Mouse (Mus musculus): Measurements from ENCODE around the gene Sardh. TPM values are rescaled to one million over a fixed set of nuclear protein-coding genes. Genes with fewer than 3 reads are reported as not detected.
A peak's percentile ranks its signal among the peaks of the same experiment; 100 is the strongest.

Sardh gene
- total RNA-seq (2017) = not detected in 2 replicates

DNA sequence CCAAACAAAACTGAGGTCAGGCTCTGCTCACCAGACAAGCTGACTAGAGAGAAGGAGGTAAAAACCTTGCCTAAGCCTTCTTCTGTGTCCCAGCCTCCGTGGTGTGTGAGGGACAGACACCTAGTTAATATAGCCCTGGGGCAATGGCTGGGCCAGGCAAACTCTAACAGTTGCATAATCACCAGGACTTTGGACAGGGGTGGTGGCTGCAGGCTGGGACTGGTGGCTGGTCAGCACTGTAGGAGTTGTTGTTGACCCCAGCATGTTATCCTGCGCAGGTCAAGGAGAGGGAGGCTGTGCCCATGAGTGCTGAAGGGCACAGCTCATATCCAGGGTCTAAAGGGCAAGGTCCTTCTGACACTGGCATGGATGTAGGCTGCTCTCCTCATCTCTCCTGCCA is at the start of gene Sardh:
Gene Sardh (minus strand): TSS at position 127 of the 400 bp plus-strand sequence.
- ATAC-seq (replicated peaks in 1 of 2; ENCODE audit: insufficient read depth in 1 of 2, low FRiP score in 2 of 2, low TSS enrichment in 1 of 2, low read depth in 1 of 2, poor library complexity in 2 of 2, severe bottlenecking in 2 of 2) = no peak

DNA sequence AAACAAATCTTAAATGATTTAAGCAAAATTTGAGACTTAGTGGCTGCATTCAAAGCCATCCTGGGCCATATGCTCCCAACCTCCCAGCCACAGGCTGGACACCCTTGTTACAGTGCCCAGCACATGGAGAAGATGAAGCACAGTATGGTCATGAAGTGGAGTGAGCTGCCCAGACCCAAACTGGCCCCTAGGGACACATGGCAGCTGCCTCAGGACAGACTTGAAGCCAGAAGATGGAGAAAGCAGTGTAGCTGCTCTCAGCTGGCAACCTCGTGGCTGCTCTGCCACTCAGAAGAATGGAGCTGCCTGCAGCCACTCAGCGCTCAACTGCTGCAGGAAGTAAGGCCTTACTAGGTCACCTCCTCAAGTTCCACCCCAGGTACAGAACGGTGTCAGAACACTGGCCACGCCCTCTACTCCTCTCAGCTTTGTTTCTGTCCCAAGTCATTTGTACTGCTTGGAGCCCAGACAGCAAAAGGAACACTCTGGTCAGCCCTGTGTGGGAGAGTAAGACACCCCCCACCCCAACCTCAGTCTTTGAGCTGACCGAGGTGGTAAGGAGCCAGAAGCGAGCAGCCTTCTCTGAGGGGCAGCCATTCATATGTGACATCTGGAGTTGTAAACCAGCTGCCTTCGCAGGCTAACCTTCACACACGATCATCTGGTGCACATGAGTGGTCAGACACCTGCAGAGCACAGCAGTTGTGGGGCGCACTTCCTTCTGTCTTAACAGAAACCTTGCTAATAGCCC is 48.7 kb upstream of the Sardh start:
- ATAC-seq (replicated peaks in 1 of 2; ENCODE audit: insufficient read depth in 1 of 2, low FRiP score in 2 of 2, low TSS enrichment in 1 of 2, low read depth in 1 of 2, poor library complexity in 2 of 2, severe bottlenecking in 2 of 2) = no peak

DNA sequence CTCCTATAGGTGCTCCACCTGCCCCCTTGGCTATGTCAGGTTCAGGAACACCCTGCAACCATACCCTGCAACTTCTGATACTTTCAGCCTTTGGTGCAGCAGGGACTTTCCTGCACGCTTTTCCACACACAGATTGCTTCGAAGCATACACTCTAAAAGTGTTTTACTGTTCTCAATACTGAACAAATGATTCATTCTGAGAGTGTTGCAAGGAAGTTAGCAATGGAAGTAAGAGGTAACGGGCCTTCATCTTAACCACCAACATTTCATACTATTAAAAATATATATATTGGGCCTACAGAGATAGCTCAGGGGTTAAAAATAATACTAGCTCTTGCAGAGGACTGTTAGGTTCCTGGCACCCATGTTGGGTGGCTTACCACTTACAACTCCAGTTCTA is 46.6 kb upstream of the Sardh start:
- no peak for ATAC-seq (replicated peaks in 1 of 2; ENCODE audit: insufficient read depth in 1 of 2, low FRiP score in 2 of 2, low TSS enrichment in 1 of 2, low read depth in 1 of 2, poor library complexity in 2 of 2, severe bottlenecking in 2 of 2)

DNA sequence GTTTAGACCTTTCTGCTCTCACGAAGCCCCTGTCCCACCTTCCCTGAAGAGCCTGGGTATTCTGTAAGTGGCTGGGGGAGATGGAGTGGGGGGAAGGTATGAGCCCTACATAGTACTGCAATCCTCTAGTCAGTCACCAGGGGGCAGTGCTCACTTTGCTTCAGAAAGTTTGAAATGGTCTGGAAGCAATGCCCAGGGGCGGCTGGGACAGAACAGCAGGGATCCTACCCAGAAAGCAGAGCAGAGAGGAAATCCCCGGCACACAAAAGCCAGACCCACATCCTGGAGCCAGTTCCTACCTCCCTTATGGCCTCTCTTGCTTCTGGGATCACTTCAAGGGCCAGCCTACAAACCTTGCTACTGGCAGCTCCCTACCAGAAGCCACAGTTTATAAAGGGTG is 40.9 kb upstream of the Sardh start:
- peak; percentile 65 to 79; a peak in 3 of 4 replicates for ATAC-seq (replicated peaks in 1 of 2; ENCODE audit: insufficient read depth in 1 of 2, low FRiP score in 2 of 2, low TSS enrichment in 1 of 2, low read depth in 1 of 2, poor library complexity in 2 of 2, severe bottlenecking in 2 of 2)

DNA sequence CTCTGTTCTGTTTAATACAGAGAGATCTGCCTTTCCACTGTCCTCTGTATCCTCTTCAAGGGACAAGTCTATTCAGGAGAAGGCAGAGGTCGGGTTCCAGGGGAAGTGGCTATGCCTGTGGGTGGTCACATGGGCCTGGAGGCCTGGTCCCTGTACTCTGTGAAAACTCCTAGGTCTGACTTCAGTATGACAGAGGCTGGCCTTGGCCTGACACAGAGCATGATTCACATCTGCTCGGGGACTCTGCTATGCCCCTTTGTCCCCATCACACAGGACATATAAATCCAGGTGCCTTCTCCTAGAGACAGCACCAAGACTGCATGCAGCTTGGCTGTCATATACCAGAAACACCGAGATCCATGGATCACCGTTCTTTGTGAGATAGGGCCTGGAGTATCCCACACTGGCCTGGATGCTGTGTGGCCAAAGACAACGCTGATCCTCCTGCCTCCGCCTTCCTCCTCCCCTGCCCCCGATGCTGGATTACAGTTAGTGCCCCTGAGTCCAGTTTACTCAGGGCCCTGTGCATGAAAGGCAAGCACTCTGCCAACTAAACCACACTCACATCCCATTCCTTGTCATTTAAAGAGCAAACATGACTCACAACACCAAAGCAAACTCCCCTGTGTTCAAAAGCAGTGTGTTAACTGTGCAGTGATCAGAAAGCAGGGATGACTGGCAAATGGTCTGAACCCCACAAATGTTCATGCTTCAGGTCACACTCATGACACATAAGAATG is 39.0 kb upstream of the Sardh start:
- ATAC-seq (replicated peaks in 1 of 2; ENCODE audit: insufficient read depth in 1 of 2, low FRiP score in 2 of 2, low TSS enrichment in 1 of 2, low read depth in 1 of 2, poor library complexity in 2 of 2, severe bottlenecking in 2 of 2) = no peak

DNA sequence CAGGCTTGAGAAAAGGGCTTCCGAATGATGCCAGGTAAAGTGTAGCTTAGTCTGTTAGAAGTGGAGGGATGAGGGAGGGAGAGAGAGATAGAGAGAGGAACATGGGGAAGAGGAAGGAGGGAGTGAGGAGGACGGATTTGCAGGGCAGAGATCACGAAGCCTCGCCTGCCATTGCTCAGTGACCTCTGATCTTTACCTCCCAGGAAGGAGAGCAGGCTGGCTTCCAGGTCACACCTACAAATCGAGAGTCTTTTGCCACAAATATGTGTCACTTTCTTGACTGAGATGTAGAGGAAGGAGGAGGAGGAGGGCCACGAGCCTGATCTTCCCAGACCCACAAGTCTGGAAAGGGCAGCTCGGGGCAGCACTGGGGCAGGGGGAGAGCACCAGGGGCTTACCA is 36.3 kb upstream of the Sardh start:
- ATAC-seq (replicated peaks in 1 of 2; ENCODE audit: insufficient read depth in 1 of 2, low FRiP score in 2 of 2, low TSS enrichment in 1 of 2, low read depth in 1 of 2, poor library complexity in 2 of 2, severe bottlenecking in 2 of 2) = no peak

DNA sequence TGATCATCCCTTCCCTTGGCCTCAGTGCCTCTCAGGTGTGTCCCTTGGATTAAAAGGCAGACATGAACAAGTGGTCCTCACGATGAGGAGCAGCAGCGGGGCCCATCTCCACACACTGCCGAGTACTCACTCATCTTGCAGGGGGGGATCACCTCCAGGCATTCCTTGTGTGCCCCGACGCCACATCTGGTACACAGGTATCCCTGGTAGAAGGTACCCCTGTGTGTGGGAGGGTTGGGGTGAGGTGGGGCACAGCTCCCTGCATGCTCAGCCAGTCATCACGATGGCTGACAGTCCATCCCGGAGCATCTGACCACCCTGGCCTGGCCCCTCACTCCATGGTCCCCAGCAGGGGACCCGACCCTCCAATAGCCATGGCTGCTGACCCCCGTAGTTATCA is 33.6 kb upstream of the Sardh start:
- no peak for ATAC-seq (replicated peaks in 1 of 2; ENCODE audit: insufficient read depth in 1 of 2, low FRiP score in 2 of 2, low TSS enrichment in 1 of 2, low read depth in 1 of 2, poor library complexity in 2 of 2, severe bottlenecking in 2 of 2)

DNA sequence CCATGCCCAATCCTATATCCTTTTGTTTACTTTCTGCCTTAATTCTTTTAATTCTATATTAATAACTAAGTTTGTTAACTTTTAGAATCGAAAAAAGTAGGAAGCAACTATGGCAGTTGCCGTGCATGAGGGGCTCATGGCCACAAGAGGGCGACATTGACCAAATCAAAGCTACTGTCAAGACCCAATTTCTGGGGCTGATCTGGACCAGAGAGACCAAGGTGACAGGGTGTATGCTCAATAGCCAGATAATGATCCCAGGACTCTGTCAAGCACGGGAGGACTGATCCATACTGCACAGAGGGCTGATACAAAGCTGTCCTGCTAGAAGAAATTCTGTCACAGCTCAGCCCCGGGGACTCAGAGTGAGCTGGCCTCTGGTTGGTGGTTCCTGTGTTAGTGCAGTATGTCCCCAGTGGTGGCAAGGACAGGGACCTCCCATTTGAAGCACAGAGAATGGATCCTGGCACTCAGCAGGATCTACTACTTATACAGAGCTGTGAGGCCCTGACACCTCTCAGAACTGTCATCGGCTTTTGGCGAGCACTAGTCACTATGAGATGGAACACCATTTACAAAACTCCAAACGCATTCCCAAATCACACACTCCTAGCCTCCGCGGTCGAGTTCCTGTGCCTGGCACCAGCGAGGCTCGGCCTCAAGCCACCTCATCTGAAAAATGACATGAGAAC is 32.9 kb upstream of the Sardh start:
- ATAC-seq (replicated peaks in 1 of 2; ENCODE audit: insufficient read depth in 1 of 2, low FRiP score in 2 of 2, low TSS enrichment in 1 of 2, low read depth in 1 of 2, poor library complexity in 2 of 2, severe bottlenecking in 2 of 2) = peak; percentile 64 to 76; a peak in 2 of 4 replicates

DNA sequence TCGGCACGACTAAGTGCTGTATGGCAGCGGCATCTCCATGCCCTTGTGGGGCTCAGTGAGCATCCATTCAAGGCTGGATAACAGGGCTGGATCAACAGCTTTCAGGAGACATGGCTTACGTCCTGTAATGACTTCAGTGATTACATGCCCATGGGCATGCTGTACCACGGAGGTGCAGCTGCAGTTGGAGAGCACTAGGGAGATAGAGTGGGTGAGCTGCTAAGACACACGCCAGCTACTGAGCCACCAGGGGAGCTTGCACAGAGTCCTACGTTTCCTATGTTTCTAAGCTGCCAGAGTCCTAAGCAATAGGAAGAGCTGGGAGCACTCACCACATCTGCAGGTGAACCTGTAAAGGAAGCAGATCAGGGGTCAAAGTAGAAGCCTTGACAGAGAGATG is 30.7 kb upstream of the Sardh start:
- no peak for ATAC-seq (replicated peaks in 1 of 2; ENCODE audit: insufficient read depth in 1 of 2, low FRiP score in 2 of 2, low TSS enrichment in 1 of 2, low read depth in 1 of 2, poor library complexity in 2 of 2, severe bottlenecking in 2 of 2)

DNA sequence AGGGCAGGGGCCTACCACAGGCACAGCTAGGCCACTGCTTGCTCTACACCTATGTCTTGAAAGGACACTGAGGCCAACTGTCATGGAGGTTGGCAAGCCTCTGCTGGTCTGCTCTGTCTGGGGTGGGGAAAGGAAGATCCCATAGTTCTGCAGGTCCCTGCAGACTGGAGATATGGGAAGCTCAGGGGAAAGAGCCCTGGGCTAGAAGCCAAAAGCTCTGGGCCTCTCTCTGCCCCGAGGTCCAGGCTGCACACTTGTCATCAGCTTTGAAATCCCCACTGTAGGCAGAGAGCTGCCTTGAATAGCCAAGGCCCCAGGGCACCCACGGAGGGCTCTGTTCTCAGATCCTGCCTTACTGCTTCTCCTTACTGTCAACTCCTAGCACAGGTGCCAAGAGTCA is 20.2 kb upstream of the Sardh start:
- no peak for ATAC-seq (replicated peaks in 1 of 2; ENCODE audit: insufficient read depth in 1 of 2, low FRiP score in 2 of 2, low TSS enrichment in 1 of 2, low read depth in 1 of 2, poor library complexity in 2 of 2, severe bottlenecking in 2 of 2)

DNA sequence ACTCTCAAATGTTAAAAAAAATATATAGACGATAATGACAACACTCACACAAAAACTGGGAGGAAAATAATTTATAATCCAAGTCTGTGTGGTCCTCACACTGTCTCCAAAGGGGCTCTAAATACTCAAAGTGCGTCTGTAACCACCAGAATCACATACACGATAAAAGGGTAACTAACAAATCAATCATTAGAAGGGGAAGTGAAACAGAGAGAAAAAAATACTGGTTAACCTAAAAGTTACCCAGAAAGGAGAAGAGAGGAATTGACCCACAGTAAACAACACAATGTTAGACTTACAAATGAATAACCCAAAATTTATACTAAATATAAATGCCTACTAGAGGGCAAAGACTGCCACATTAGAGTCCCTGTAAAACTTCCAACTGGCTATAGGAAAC is 17.7 kb upstream of the Sardh start:
- ATAC-seq (replicated peaks in 1 of 2; ENCODE audit: insufficient read depth in 1 of 2, low FRiP score in 2 of 2, low TSS enrichment in 1 of 2, low read depth in 1 of 2, poor library complexity in 2 of 2, severe bottlenecking in 2 of 2) = peak in 1 of 2 experiments; percentile 47; a peak in 2 of 4 replicates

DNA sequence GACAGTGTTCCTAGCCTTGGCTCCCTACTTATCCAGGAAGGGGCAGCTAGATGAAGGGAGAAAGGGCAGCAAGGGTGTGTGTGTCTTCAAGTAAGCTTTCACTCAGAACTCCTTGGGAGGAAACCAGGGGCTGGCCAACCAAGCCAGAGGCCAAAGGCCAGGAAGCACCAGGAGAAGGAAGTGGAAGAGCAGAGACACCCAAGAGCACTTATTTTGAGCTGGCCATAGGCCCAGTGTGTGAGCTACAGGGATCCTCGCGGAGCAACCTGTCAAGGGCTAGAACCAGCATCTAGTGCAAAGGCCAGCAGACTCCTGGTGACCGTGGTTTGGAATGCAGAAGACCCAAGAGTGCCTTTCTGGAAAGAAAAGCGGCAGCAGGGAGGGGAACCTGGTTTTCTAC is 14.8 kb upstream of the Sardh start:
- ATAC-seq (replicated peaks in 1 of 2; ENCODE audit: insufficient read depth in 1 of 2, low FRiP score in 2 of 2, low TSS enrichment in 1 of 2, low read depth in 1 of 2, poor library complexity in 2 of 2, severe bottlenecking in 2 of 2) = no peak

DNA sequence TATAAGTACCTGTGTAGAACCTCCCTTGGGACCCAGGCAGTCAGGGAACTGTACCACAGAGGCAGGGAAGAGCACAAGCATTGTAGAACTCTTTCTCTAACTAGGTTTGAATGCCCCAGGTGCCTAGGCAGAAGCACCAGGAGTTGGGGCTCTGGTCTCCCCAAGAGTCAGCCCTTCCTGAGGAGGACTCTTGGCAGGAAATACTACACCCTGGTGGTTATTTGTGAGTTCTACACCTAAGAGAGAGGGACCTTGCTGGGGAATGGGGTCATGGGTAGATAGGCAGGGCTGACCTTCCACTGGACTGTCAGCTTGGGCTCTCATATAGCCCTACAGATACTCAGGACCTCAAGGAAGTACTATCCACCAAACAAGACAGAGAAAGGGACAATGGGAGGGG is 3.3 kb upstream of the Sardh start:
- ATAC-seq (replicated peaks in 1 of 2; ENCODE audit: insufficient read depth in 1 of 2, low FRiP score in 2 of 2, low TSS enrichment in 1 of 2, low read depth in 1 of 2, poor library complexity in 2 of 2, severe bottlenecking in 2 of 2) = 0 out of 4 replicates have a peak, but pooled peaks of 1 of the 2 experiments have one; percentile 32

DNA sequence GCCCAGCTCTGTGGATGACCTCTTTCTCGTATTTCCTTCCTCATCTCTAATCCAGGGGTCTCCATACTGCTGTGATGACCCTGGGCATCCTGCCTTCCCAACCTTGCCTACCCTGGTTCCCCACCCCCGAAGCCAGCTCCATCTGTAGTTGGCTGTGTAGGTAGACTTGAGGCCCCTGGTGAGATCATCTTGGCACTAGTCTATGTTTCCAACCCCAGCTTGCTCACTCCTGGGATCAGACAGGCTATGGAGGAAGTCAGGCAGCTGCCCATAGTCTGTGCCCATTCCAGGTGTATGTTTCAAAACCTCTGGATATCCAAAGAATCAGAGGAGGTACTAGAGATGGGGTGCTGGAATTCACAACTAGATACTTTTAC is 662 bp downstream of the Sardh start:
- ATAC-seq (replicated peaks in 1 of 2; ENCODE audit: insufficient read depth in 1 of 2, low FRiP score in 2 of 2, low TSS enrichment in 1 of 2, low read depth in 1 of 2, poor library complexity in 2 of 2, severe bottlenecking in 2 of 2) = no peak

DNA sequence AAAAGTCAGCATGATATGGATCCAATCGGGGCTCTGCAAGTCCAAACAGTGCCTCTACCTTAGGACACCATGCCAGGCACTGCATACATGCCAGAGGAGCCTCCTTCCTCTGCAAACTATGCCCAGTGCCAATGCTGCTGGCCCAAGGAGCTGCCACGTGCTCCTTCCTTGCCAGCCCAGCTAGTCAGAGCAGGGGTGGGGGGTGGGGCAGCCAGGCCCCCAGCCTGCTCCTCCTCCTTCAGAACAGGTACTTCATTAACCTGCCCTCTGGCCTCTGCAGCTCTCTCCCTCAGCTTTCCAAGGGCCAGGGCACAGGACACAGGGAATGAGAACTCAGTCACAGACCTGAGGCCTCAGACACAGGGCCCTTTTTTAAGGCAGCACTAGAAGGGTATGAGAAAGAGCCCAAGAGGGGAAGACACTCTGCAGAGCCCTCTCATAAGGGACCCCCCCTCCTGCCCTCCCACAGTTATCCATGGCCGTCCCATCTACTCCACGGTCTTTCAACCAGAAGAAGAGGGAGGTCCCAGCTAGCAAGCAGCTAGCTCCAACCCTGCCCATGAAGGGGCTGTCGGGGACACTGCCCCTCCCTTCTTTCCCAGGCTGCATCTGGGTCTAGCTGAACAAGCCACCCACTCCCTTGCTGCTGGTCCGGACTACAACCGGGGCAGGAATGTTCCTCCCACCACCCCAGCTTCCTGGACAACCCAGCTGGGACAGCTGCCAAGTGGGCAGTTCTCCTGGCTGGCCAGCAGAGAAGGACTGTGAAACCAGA is 1.2 kb downstream of the Sardh start:
- no peak for ATAC-seq (replicated peaks in 1 of 2; ENCODE audit: insufficient read depth in 1 of 2, low FRiP score in 2 of 2, low TSS enrichment in 1 of 2, low read depth in 1 of 2, poor library complexity in 2 of 2, severe bottlenecking in 2 of 2)

DNA sequence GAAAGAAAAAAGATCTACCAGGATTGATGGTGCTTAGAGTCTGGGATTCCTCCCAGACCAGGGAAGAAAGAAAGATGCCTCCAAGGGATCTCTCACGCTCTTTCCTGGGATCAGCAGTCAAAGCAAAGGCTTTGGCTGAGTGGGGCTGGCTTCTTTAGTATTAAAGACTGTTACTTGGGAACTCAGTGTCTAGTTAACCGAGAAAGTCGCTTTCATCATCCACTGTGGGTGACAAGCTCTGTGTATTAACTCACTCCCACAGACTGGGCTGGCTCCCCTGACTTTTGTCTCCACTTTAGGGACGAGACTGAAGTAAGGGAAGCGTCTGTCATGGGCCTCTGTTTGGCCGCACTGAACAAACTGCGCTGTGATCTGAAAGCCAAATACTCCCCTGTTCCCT is 2.2 kb downstream of the Sardh start:
- ATAC-seq (replicated peaks in 1 of 2; ENCODE audit: insufficient read depth in 1 of 2, low FRiP score in 2 of 2, low TSS enrichment in 1 of 2, low read depth in 1 of 2, poor library complexity in 2 of 2, severe bottlenecking in 2 of 2) = no peak

DNA sequence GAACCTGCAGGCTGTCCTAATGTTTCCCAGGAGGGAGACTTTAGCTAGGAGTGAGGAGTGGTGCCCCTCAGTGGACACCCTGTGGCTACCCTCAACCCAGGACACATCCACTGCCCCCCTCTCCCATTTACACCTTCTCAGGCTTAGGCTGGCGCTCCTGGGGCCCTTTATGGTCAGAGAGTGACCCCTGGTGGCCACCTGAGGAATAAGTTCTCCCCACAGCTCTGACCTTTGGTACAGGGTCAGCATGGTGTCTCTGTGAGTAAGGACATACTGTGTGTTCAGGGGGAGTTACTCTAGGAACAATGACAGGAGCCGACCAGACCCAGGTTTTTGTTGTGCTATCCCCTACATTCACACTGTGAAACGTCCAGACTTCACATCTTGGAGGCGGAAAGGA is 10.8 kb downstream of the Sardh start:
- ATAC-seq (replicated peaks in 1 of 2; ENCODE audit: insufficient read depth in 1 of 2, low FRiP score in 2 of 2, low TSS enrichment in 1 of 2, low read depth in 1 of 2, poor library complexity in 2 of 2, severe bottlenecking in 2 of 2) = peak; percentile 46 to 68; a peak in 3 of 4 replicates
